Mouse (Mus musculus): ENCODE results near the gene Plin1. TPM values are rescaled to one million over a fixed set of nuclear protein-coding genes. Genes with fewer than 3 reads are reported as not detected.

Gene Plin1
- 0.13 and 0.17 TPM in 2 replicates for polyA plus RNA-seq (2015; fragmentation: Nextera tagmentation; extraction: Ambion mirVana)

- Histone ChIP-seq H3K36me3 (peaks cover 18% of the 10 kb centered on the region), H3K9me3 (no peaks in the 10 kb centered on the region), H3K4me1 (replicated peaks) (0 out of 2 replicates have a peak, but pooled peaks cover 3% of the 10 kb centered on the region), H3K27me3 (0 out of 2 replicates have a peak, but pooled peaks cover 12% of the 10 kb centered on the region), H3K4me3 (no peak within 1 kb of the TSS), H3K4me2 (no peak within 1 kb of the TSS), H3K9ac (no peak within 1 kb of the TSS), H3K27ac (no peak within 1 kb of the TSS)
- ATAC-seq (ENCODE audit: low FRiP score), result no peak
- 54% methylated on average over 4 of the region's 4 CpGs for WGBS
Observed at GRCm38 (mm10) chr7:79732622-79733021, at the start of gene Plin1. Gene Plin1, minus strand, starts transcription at chr7:79732903.

DNA sequence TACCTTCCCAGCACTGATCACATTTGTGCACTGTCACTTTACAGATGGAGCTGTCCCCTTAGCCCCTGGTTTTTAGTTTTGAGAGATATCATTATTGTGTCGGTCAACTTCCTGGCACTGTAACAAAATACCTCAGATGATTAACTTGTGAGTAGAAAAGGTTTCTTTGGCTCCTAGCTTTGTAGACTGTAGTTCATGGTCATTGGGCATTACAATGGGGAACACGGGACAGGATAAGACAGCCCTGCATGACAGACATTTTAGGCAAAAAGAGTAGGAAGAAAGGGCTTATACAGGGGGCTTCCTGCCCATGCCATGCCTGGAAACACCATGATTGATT lies 49.8 kb upstream of the Plin1 start:
- Histone ChIP-seq H3K4me2 (no peak overlapping the region), H3K9me3 (no peaks in the 10 kb centered on the region), H3K27ac (no peak overlapping the region), H3K4me3 (no peak overlapping the region), H3K27me3 (peaks cover 16% of the 10 kb centered on the region), H3K4me1 (replicated peaks) (no peaks in the 10 kb centered on the region; the same call in 1 of the 2 replicates), H3K36me3 (no peaks in the 10 kb centered on the region), H3K9ac (no peak overlapping the region)
- no peak for ATAC-seq (ENCODE audit: low FRiP score)
- 79% methylated on average over 2 of the region's 2 CpGs for WGBS

DNA sequence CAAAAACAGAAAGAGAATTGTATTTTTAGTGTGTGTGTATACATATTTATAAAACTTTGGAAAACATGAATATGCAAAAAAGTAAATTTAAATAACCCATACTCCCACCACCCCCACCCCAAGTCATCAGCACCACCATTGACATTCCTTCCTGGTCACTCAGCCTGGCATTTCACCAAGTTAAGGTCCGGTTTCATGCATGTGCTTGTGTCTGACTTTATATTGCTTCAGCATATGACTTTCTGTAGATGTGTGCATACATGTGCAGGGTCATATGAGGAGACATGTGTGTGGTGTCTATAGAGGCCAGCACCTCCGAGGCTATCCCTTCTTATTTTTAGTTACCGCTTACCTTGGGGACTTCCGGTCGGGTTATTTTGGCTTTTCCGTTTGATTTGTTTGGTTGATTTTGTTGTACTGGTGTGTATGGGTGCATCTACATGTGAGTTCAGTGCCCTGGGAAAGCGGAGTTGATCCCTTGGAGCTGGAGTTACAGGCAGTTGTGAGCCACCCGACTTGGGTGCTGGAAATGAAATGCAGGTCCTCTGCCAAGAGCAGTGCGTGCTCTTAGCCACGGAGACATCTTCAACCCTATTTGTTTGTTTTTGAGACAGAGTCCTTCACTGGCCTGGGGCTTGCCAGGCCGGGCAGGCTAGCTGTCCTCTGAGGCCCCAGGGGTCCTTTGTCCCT lies 49.3 kb upstream of the Plin1 start:
- ATAC-seq (ENCODE audit: low FRiP score), result no peak
- Histone ChIP-seq H3K9ac (no peak overlapping the region), H3K4me2 (no peak overlapping the region), H3K9me3 (no peaks in the 10 kb centered on the region), H3K27me3 (peaks cover 11% of the 10 kb centered on the region; the same call in 1 of the 2 replicates), H3K27ac (no peak overlapping the region), H3K4me3 (no peak overlapping the region), H3K4me1 (replicated peaks) (no peaks in the 10 kb centered on the region; the same call in 1 of the 2 replicates), H3K36me3 (no peaks in the 10 kb centered on the region)
- 79% methylated on average over 11 of the region's 11 CpGs for WGBS

- peaks cover 6% of the 10 kb centered on the region; the same call in 1 of the 2 replicates for H3K27me3 ChIP-seq
- no peaks in the 10 kb centered on the region for H3K9me3 ChIP-seq
- no peak overlapping the region for H3K27ac ChIP-seq
- peak overlapping the region; percentile 44 for H3K4me2 ChIP-seq
- WGBS, result 40% methylated on average over 16 of the region's 16 CpGs
- H3K4me1 ChIP-seq (replicated peaks), result no peaks in the 10 kb centered on the region; the same call in 1 of the 2 replicates
- H3K36me3 ChIP-seq, result no peaks in the 10 kb centered on the region
- no peak overlapping the region for H3K4me3 ChIP-seq
- H3K9ac ChIP-seq, result no peak overlapping the region
- peak; percentile 54; the same call in 1 of the 2 replicates for ATAC-seq (ENCODE audit: low FRiP score)
Observed at GRCm38 (mm10) chr7:79780647-79781626, 48.2 kb upstream of the Plin1 start.

GRCm38 (mm10) chr7:79771561-79772512 lies 39.1 kb upstream of the Plin1 start:
- Histone ChIP-seq H3K4me1 (replicated peaks) (no peaks in the 10 kb centered on the region; the same call in 1 of the 2 replicates), H3K4me2 (no peak overlapping the region), H3K9ac (no peak overlapping the region), H3K4me3 (no peak overlapping the region), H3K36me3 (no peaks in the 10 kb centered on the region), H3K27ac (no peak overlapping the region), H3K9me3 (no peaks in the 10 kb centered on the region), H3K27me3 (no peaks in the 10 kb centered on the region)
- WGBS, result 43% methylated on average over 15 of the region's 15 CpGs
- no peak for ATAC-seq (ENCODE audit: low FRiP score)

DNA sequence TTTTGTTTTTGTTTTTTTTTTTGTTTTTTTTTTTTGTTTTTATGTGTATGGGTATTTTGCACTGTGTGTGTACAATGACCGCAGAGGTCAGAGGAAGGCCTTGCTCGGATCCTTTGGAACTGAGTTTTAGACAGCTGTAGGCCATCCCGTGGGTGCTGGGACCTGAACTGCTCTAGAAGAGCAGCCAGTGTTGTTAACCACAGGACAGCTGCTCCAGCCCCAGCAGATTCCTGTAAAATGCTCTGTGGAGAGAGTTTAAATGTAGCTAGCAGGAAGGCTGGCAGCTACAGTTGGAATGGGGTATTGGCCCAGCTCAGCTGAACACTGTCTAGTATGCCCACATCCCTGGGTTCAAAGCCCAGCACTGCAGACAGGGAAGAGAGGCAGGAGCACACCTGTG lies 37.0 kb upstream of the Plin1 start:
- no peaks in the 10 kb centered on the region for H3K27me3 ChIP-seq
- no peak overlapping the region for H3K4me3 ChIP-seq
- no peaks in the 10 kb centered on the region for H3K36me3 ChIP-seq
- no peak overlapping the region for H3K9ac ChIP-seq
- H3K4me2 ChIP-seq, result no peak overlapping the region
- H3K4me1 ChIP-seq (replicated peaks), result no peaks in the 10 kb centered on the region; the same call in 1 of the 2 replicates
- H3K9me3 ChIP-seq, result no peaks in the 10 kb centered on the region
- no peak for ATAC-seq (ENCODE audit: low FRiP score)
- no peak overlapping the region for H3K27ac ChIP-seq
- 87% methylated on average over 3 of the region's 3 CpGs for WGBS

GRCm38 (mm10) chr7:79765991-79766390 lies 33.3 kb upstream of the Plin1 start:
- ATAC-seq (ENCODE audit: low FRiP score), result no peak
- Histone ChIP-seq H3K9me3 (no peaks in the 10 kb centered on the region), H3K4me3 (no peak overlapping the region), H3K36me3 (no peaks in the 10 kb centered on the region), H3K27me3 (no peaks in the 10 kb centered on the region), H3K4me2 (no peak overlapping the region), H3K9ac (no peak overlapping the region), H3K27ac (no peak overlapping the region), H3K4me1 (replicated peaks) (no peaks in the 10 kb centered on the region)
- 47% methylated on average over 1 of the region's 1 CpGs for whole genome bisulfite sequencing

GRCm38 (mm10) chr7:79762106-79762505 lies 29.4 kb upstream of the Plin1 start:
- WGBS, result 81% methylated on average over 8 of the region's 8 CpGs
- no peak for ATAC-seq (ENCODE audit: low FRiP score)
- no peak overlapping the region for H3K4me2 ChIP-seq
- H3K9me3 ChIP-seq, result no peaks in the 10 kb centered on the region
- H3K27me3 ChIP-seq, result no peaks in the 10 kb centered on the region
- no peak overlapping the region for H3K4me3 ChIP-seq
- no peaks in the 10 kb centered on the region for H3K36me3 ChIP-seq
- no peaks in the 10 kb centered on the region for H3K4me1 ChIP-seq (replicated peaks)
- no peak overlapping the region for H3K27ac ChIP-seq
- H3K9ac ChIP-seq, result no peak overlapping the region

- Histone ChIP-seq H3K4me2 (no peak overlapping the region), H3K9me3 (no peaks in the 10 kb centered on the region), H3K4me3 (no peak overlapping the region), H3K27me3 (no peaks in the 10 kb centered on the region), H3K27ac (no peak overlapping the region), H3K9ac (no peak overlapping the region), H3K4me1 (replicated peaks) (no peaks in the 10 kb centered on the region), H3K36me3 (no peaks in the 10 kb centered on the region)
- 86% methylated on average over 5 of the region's 5 CpGs for WGBS
- ATAC-seq (ENCODE audit: low FRiP score), result no peak
Observed at GRCm38 (mm10) chr7:79761124-79761876, 28.6 kb upstream of the Plin1 start.

GRCm38 (mm10) chr7:79759766-79760165 lies 27.1 kb upstream of the Plin1 start:
- no peak overlapping the region for H3K4me2 ChIP-seq
- no peak overlapping the region for H3K27ac ChIP-seq
- ATAC-seq (ENCODE audit: low FRiP score), result no peak
- no peak overlapping the region for H3K9ac ChIP-seq
- H3K27me3 ChIP-seq, result no peaks in the 10 kb centered on the region
- H3K4me3 ChIP-seq, result no peak overlapping the region
- H3K4me1 ChIP-seq (replicated peaks), result no peaks in the 10 kb centered on the region
- H3K9me3 ChIP-seq, result no peaks in the 10 kb centered on the region
- no peaks in the 10 kb centered on the region for H3K36me3 ChIP-seq

DNA sequence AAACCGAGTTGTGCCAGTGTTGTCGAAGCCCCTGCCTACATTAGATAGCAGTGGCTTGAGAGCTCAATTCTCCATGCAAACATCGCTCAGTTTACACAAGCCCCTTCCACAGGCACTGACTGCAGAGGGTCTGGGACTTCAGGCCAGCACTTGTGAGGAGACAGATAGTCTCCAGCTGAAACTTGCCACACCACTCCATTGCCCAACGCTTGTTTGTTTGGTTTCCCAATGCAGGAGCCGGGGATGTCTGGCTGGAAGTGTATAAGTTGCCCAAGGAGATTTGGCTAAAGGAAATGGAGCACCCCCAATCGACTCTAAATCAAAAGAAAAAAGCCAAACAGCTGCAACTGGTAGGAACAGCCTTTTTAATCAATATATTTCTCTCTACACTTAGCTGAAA lies 25.5 kb upstream of the Plin1 start:
- 79% methylated on average over 6 of the region's 6 CpGs for WGBS
- Histone ChIP-seq H3K27ac (no peak overlapping the region), H3K36me3 (no peaks in the 10 kb centered on the region), H3K4me2 (no peak overlapping the region), H3K9ac (no peak overlapping the region), H3K27me3 (no peaks in the 10 kb centered on the region), H3K9me3 (no peaks in the 10 kb centered on the region), H3K4me1 (replicated peaks) (no peaks in the 10 kb centered on the region), H3K4me3 (no peak overlapping the region)
- no peak for ATAC-seq (ENCODE audit: low FRiP score)
